Mouse (Mus musculus): Measurements from ENCODE around the gene Ccnd3. TPM values are rescaled to one million over a fixed set of nuclear protein-coding genes. Genes with fewer than 3 reads are reported as not detected.
A peak's percentile ranks its signal among the peaks of the same experiment; 100 is the strongest.

The Ccnd3 gene
- total and polyA plus RNA-seq, 3 experiments = 143 to 568 TPM; not detected in 1

- Histone ChIP-seq H3K27me3 (ENCODE audit: control insufficient read depth in 1 of 2, insufficient read depth in 2 of 2, low read length in 2 of 2) (no peaks in the 10 kb centered on the region), H3K4me3 (ENCODE audit: control insufficient read depth in 1 of 2, insufficient read depth in 1 of 2, low read depth in 2 of 2, low read length in 2 of 2) (peak overlapping the region; percentile 77 to 84), H3K4me1 (ENCODE audit: control insufficient read depth in 1 of 2, insufficient read depth in 2 of 2, low read length in 2 of 2) (peaks cover 7 to 38% of the 10 kb centered on the region in 2 experiments), H3K79me2 (ENCODE audit: control insufficient read depth, insufficient read depth, low read length, poor library complexity) (peaks cover 83% of the 10 kb centered on the region), H3K27ac (ENCODE audit: control insufficient read depth, low read depth, low read length) (peak overlapping the region; percentile 63), H3K9ac (ENCODE audit: control insufficient read depth, low read depth, low read length, poor library complexity, severe bottlenecking) (peak overlapping the region; percentile 84), H3K36me3 (ENCODE audit: control insufficient read depth in 1 of 2, insufficient read depth in 2 of 2, low read length in 2 of 2) (peaks cover 8 to 42% of the 10 kb centered on the region in 2 experiments), H3K9me3 (replicated peaks; ENCODE audit: insufficient read depth, low read length) (no peaks in the 10 kb centered on the region)
- DNase-seq (ENCODE audit: low read depth, low spot score) = no peak
- TF ChIP-seq JUND (IDR thresholded peaks at IDR 0.05; ENCODE audit: low read depth, low read length) = 0 out of 2 replicates have a peak, but pooled peaks have one; percentile 1
- TF ChIP-seq EP300 (IDR thresholded peaks at IDR 0.05; ENCODE audit: low read depth in 1 of 2, low read length in 2 of 2) = 0 out of 4 replicates have a peak, but pooled peaks of 1 of the 2 experiments have one; percentile 1
- TF ChIP-seq ZKSCAN1 (IDR thresholded peaks at IDR 0.05; ENCODE audit: low read depth, low read length) = no peak
- no peak for TF ChIP-seq KAT2A (conservative IDR thresholded peaks at IDR 0.05; ENCODE audit: low read depth, low read length)
- TF ChIP-seq CTCF (IDR thresholded peaks at IDR 0.05 in 2 of 3, conservative IDR thresholded peaks at IDR 0.05 in 1 of 3; ENCODE audit: control insufficient read depth in 1 of 3, insufficient read depth in 1 of 3, low read depth in 2 of 3, low read length in 3 of 3, poor library complexity in 1 of 3, severe bottlenecking in 1 of 3) = no peak
- TF ChIP-seq POLR2A (IDR thresholded peaks at IDR 0.05; ENCODE audit: control insufficient read depth in 1 of 2, insufficient read depth in 1 of 2, low read depth in 1 of 2, low read length in 2 of 2, poor library complexity in 1 of 2) = peak in 1 of 2 experiments; percentile 60; a peak in 2 of 4 replicates
Observed at GRCm38 (mm10) chr17:47611661-47611982, 106.8 kb downstream of the Ccnd3 start.

DNA sequence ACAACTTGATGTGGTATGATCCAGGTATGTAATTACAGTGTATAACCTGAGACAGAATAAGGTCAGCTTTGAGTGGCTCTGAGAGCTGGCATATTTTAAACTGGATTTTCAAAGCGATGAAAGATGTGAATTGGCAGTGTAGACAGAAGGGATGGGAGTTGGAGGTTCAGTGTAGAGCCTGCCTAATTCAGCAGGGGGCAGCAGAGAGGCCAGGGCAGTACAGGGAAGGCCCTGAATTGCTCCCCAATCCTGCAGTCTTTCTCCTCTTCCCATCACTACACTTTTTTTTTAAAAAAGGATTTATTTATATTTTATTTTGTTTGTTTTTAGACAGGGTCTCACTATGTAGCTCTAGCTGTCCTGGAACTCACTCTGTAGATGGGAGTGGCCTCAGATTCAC lies 109.2 kb downstream of the Ccnd3 start:
- Histone ChIP-seq H3K36me3 (ENCODE audit: control insufficient read depth in 1 of 2, insufficient read depth in 2 of 2, low read length in 2 of 2) (peaks cover 4 to 55% of the 10 kb centered on the region in 2 experiments), H3K27ac (ENCODE audit: control insufficient read depth, low read depth, low read length) (no peak overlapping the region), H3K27me3 (ENCODE audit: control insufficient read depth in 1 of 2, insufficient read depth in 2 of 2, low read length in 2 of 2) (no peaks in the 10 kb centered on the region), H3K9ac (ENCODE audit: control insufficient read depth, low read depth, low read length, poor library complexity, severe bottlenecking) (no peak overlapping the region), H3K4me3 (ENCODE audit: control insufficient read depth in 1 of 2, insufficient read depth in 1 of 2, low read depth in 2 of 2, low read length in 2 of 2) (no peak overlapping the region), H3K4me1 (ENCODE audit: control insufficient read depth in 1 of 2, insufficient read depth in 2 of 2, low read length in 2 of 2) (peaks cover 20 to 53% of the 10 kb centered on the region in 2 experiments), H3K79me2 (ENCODE audit: control insufficient read depth, insufficient read depth, low read length, poor library complexity) (peaks cover 67% of the 10 kb centered on the region), H3K9me3 (replicated peaks; ENCODE audit: insufficient read depth, low read length) (no peaks in the 10 kb centered on the region)
- peak; percentile 63 for DNase-seq (ENCODE audit: low read depth, low spot score)
- peak; percentile 0; the same call in 1 of the 2 replicates for TF ChIP-seq RAD21 (IDR thresholded peaks at IDR 0.05; ENCODE audit: low read depth, low read length)
- TF ChIP-seq NELFE (IDR thresholded peaks at IDR 0.05; ENCODE audit: low read depth, low read length) = no peak
- no peak for TF ChIP-seq JUND (IDR thresholded peaks at IDR 0.05; ENCODE audit: low read depth, low read length)
- peak; percentile 58 to 78 (median 74) for TF ChIP-seq CTCF (IDR thresholded peaks at IDR 0.05 in 2 of 3, conservative IDR thresholded peaks at IDR 0.05 in 1 of 3; ENCODE audit: control insufficient read depth in 1 of 3, insufficient read depth in 1 of 3, low read depth in 2 of 3, low read length in 3 of 3, poor library complexity in 1 of 3, severe bottlenecking in 1 of 3)
- no peak for TF ChIP-seq MAFK (IDR thresholded peaks at IDR 0.05; ENCODE audit: borderline replicate concordance, low read depth, low read length)
- no peak for TF ChIP-seq ZNF384 (IDR thresholded peaks at IDR 0.05; ENCODE audit: low read depth, low read length)
- no peak for TF ChIP-seq MEF2A (IDR thresholded peaks at IDR 0.05; ENCODE audit: extremely low read depth, insufficient replicate concordance, low read depth, low read length, poor library complexity, severe bottlenecking)
- TF ChIP-seq ETS1 (IDR thresholded peaks at IDR 0.05; ENCODE audit: low read depth, low read length) = no peak

- no peak for DNase-seq (ENCODE audit: low read depth, low spot score)
- peak overlapping the region; percentile 99 for H3K27ac ChIP-seq (ENCODE audit: control insufficient read depth, low read depth, low read length)
- TF ChIP-seq ZMIZ1 (IDR thresholded peaks at IDR 0.05; ENCODE audit: low read depth, low read length) (no peak), POLR2AphosphoS2 (IDR thresholded peaks at IDR 0.05; ENCODE audit: low read length) (no peak), TAL1 (IDR thresholded peaks at IDR 0.05; ENCODE audit: low read length) (no peak), NRF1 (IDR thresholded peaks at IDR 0.05; ENCODE audit: insufficient read depth, low read depth, low read length, poor library complexity, severe bottlenecking) (no peak), ZNF384 (IDR thresholded peaks at IDR 0.05; ENCODE audit: low read depth, low read length) (no peak), POLR2A (IDR thresholded peaks at IDR 0.05; ENCODE audit: control insufficient read depth in 1 of 2, insufficient read depth in 1 of 2, low read depth in 1 of 2, low read length in 2 of 2, poor library complexity in 1 of 2) (no peak), ETS1 (IDR thresholded peaks at IDR 0.05; ENCODE audit: low read depth, low read length) (no peak), MAZ (IDR thresholded peaks at IDR 0.05; ENCODE audit: low read depth, low read length) (no peak), EP300 (IDR thresholded peaks at IDR 0.05; ENCODE audit: low read depth in 1 of 2, low read length in 2 of 2) (no peak), CTCF (IDR thresholded peaks at IDR 0.05 in 2 of 3, conservative IDR thresholded peaks at IDR 0.05 in 1 of 3; ENCODE audit: control insufficient read depth in 1 of 3, insufficient read depth in 1 of 3, low read depth in 2 of 3, low read length in 3 of 3, poor library complexity in 1 of 3, severe bottlenecking in 1 of 3) (no peak), POLR2AphosphoS5 (IDR thresholded peaks at IDR 0.05; ENCODE audit: borderline replicate concordance, low read depth, low read length) (no peak)
Observed at GRCm38 (mm10) chr17:47616119-47616518, 111.3 kb downstream of the Ccnd3 start.

More at GRCm38 (mm10) chr17:47616119-47616518, 111.3 kb downstream of the Ccnd3 start:
- no peaks in the 10 kb centered on the region for H3K27me3 ChIP-seq (ENCODE audit: control insufficient read depth in 1 of 2, insufficient read depth in 2 of 2, low read length in 2 of 2)
- H3K36me3 ChIP-seq (ENCODE audit: control insufficient read depth in 1 of 2, insufficient read depth in 2 of 2, low read length in 2 of 2) = peaks cover 8 to 45% of the 10 kb centered on the region in 2 experiments
- peaks cover 57% of the 10 kb centered on the region for H3K79me2 ChIP-seq (ENCODE audit: control insufficient read depth, insufficient read depth, low read length, poor library complexity)
- H3K4me3 ChIP-seq (ENCODE audit: control insufficient read depth in 1 of 2, insufficient read depth in 1 of 2, low read depth in 2 of 2, low read length in 2 of 2) = no peak overlapping the region
- H3K9me3 ChIP-seq (replicated peaks; ENCODE audit: insufficient read depth, low read length) = no peaks in the 10 kb centered on the region
- peaks cover 20 to 45% of the 10 kb centered on the region in 2 experiments for H3K4me1 ChIP-seq (ENCODE audit: control insufficient read depth in 1 of 2, insufficient read depth in 2 of 2, low read length in 2 of 2)
- H3K9ac ChIP-seq (ENCODE audit: control insufficient read depth, low read depth, low read length, poor library complexity, severe bottlenecking) = no peak overlapping the region

All from MEL (cell line).